Mouse (Mus musculus) natural killer cell, adult 2 months (primary cell): ENCODE measurements around the gene Cyp1b1.

Experiments
- DNase-seq, 2 experiments: peaks; one replicate each; pipeline ENCODE4 v3.0.0; 2022; ENCODE audit warnings: low spot score in 2 of 2

Cyp1b1 gene

DNA sequence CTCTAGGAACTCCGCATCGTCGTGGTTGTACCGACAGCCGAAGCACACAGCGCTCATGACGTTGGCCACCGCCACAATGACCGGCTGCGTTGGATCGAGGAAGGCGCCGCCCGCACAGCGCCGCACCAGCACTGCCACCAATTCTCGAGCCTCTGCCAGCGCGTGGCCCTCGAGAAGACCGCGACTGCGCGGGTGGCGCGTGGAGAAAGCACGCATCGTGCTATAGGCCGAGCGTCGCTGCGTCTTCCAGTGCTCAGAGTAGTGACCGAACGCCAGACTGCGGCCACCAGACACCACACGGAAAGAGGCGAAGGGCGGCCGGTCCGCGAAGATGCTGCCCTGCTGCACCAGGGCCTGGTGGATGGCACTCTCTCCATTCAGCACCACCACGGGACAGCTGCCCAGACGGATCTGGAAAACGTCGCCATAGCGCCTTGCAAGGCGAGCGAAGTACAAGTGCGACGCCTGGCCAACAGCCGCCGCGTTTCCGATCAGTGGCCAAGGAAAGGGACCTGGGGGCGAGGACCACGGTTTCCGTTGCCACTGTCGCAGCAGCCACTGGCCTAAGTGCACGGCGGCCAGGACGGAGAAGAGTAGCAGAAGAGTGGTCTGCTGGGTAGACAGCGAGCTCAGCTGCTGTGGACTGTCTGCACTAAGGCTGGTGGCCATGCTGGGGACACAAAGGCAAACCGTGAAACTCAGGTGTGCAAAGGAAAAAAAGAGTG lies 1.1 kb downstream of the Cyp1b1 start:
- DNase-seq: no peak

DNA sequence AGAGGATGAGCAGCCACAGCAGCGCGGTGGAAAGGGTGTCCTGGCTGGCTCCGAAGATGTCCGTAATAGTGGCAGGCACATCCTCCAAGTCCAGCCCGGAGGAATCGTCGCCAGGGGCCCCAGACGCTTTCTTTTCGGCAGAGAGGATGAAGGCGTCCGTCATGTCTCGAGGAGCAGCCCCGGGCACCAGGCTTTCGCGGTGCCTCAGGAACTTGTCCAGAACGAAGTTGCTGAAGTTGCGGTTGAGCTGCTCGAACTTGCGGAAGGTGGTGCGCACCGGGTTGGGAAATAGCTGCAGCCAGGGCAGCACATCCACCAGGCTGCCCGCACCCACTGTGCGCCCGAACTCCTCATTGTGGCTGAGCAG lies 1.6 kb downstream of the Cyp1b1 start:
- DNase-seq: no peak

DNA sequence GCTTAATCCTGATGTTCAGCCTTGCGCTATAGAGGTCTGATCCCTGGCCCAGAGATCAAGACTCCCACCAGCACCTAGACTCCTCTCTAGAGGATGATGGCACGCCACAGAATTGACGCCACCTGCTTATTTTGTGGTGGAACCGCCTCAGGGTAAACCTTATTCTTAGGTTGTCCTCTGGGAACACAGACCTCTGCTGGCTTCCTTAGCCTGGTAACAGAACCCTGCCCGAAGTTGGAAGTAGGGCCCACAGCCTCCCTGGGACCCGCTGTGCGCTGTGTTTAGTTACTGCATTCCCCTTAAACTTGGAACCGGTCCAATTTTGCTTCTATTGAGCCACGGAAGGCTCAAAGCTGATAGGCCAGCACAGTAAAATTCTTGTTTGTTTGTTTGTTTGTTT lies 2.3 kb downstream of the Cyp1b1 start:
- no peak for DNase-seq

DNA sequence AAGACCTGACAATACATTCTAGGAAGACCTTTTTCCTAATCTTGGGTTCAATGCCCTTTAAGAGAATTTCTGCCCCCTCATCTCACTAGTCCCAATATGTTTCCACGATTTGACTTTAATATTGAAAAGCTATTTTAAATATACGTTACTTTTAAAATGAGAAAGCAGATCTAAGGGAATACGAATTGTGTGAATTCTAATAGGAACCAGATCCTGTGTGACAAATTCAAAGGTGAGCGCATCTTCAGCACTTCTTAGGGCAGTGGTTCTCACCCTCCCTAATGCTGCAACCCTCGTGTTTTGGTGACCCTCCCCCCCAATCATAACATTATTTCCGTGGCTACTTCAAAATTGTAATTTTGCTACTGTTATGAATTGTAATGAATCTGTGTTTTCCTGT lies 2.9 kb downstream of the Cyp1b1 start:
- no peak for DNase-seq

DNA sequence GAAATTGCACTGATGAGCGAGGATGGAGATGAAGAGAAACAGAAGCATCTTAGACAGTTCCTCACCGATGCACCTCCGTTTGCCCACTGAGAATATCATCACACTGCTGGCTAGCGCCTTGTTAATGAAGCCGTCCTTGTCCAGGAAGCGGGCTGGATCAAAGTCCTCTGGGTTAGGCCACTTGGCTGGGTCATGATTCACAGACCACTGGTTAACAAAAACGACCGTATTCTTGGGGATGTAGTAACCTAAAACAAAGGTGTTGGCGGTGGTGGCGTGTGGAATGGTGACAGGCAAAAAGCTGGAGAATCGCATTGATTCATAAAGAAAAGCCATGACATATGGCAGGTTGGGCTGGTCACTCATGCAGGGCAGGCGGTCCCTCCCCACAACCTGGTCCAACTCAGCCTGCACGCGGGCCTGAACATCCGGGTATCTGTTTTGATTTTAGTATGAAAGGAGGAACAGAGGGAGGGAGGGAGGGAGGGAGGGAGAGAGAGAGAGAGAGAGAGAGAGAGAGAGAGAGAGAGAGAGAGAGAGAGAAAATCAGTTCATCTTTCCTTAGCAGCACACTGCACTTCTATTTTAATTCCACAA lies 4.5 kb downstream of the Cyp1b1 start:
- no peak for DNase-seq

DNA sequence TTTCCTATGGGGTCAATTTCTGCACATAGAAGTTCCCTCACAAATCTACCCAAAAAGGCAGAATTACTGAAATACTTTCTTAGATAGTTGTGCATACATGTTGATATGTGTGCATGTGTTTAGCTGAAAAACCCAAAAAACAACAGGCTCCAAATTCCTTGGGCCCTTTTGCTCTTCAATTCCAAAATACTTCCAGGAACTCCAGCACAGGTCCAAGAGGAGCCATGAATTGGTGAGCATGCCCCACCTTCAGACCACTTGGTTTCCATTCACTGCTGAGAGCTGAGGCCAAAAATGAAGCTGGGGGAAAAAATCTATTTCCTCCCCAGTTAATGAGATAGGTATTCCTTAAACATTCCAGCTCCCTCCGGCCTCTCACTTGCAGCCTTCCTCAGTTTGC lies 5.1 kb downstream of the Cyp1b1 start:
- DNase-seq: no peak

DNA sequence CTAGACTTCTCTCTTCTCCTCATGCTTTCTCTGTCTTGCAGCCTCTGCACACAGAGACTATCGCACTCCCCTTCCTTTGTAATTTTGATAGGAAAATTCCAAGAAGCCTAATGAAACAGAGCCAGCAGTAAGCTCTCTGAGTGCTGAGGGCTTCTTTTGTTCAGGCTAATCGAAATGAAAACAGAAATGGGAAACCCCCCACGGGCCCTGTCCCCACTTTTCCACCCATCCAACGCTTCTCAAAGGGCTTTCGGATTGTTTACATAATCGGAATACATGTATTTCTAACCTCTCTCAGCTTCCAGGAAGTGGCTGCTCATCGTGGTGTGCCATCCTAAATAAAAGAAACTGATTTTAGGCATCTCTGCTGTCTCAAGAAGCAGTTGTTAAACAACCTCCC lies 6.7 kb downstream of the Cyp1b1 start:
- no peak for DNase-seq

DNA sequence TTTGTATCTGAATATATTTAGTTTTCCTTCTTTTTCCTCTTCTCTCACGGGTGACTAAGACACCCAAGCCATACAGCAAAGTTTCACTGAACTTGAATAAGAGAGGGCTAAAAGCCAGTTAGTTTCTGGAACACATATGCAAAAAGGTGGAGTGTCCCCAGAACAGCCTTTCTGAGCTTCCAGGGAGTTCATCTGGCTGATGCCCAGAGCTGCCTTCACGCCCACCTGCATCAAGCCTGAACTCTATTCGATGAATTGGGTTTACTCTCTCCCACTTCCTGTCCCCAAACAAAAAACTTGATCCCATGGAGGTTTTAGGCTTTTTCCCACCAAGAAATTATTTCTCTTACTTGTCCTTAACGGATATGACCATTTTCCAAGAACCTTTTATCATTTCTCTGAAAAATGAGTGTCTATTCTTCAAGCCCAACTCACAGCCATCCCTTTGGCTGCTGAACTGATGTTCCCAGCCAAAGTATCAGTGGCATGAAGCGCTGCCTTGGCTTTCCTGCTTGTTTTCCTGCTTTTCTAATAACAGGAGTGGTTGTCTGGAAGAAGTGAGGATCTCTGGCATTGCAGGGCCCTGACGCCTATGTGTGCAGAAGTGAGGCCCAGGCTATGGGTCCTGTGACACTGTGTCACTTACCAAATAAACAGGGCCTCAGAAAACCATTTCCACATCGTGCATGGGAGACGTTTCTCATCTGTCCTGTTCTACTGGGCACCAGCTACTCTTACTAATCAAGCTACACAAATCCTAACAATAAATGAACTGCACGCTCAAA lies 9.0 kb downstream of the Cyp1b1 start:
- DNase-seq: no peak

DNA sequence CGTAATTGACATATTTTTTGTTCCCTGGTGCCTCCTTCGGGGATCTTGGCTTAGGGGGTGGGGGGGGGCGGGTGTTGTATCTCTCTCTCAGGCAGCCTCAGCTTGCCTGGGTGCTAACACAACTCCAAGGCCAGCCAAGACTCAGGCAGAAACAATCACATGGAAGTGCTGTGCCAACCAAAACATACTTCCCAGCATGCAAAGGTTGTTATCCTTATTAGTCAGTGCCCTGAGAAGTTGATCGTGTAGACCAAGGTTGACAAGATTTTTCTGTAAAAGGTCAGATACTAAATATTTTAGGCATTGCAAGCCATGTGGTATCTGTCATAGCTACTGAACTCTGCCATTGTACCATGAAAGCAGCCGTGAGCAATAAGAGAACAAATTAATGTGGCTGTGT lies 14.0 kb downstream of the Cyp1b1 start:
- DNase-seq: no peak

DNA sequence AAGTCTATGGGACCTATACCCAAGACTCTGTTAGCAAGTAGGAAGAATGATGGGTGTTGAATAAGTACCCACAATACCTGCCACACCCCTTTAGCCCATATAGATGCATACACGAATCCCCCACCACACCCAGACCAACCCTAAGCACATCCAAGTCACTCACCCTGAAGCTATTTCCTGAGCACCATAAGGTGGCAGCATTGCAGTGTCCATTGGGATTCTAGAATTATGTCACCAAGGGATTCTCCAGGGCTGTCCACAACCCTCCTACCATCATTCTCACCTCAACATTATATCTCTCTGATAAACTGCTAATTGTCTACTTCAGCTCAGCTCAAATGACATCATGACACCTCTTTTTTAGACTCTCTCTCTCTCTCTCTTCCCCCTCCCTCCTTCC lies 15.7 kb downstream of the Cyp1b1 start:
- DNase-seq: no peak

DNA sequence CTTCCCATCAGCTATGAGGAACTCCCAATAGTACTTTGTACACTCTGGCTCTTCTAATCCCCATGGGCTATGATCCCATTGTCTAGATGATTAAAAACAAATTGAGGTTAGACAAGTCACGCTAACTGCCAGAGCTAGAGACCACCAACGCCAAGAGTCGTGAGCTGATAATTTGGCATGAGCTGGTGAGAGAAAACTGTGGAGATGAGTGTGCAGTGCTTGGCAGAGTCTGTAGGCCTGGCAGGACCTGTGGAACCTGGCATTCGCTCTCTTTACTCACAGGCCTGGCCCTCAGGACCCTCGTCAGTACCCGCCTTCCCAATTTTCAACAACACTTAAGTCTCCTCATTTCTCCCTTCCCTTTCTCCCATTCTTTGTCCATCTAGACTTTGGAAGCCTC lies 19.3 kb downstream of the Cyp1b1 start:
- no peak for DNase-seq

DNA sequence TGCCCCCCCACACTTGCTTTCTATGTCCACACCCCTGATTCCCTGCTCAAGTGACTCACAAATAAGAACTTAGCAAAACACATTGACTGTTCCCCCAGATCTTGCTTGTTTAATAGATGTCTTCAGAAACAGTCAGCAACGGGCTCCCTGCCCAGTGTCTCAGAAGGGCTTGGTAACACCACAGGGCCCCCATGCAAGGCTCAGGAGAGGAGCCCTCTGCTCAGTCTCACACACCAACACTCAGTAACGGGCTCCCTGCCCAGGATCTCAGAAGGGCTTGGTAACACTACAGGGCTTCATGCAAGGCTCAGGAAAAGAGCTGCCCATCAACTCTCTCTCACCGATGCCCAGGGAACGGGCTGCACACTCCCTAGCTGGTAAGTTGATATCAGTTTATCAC lies 19.8 kb downstream of the Cyp1b1 start:
- no peak for DNase-seq

DNA sequence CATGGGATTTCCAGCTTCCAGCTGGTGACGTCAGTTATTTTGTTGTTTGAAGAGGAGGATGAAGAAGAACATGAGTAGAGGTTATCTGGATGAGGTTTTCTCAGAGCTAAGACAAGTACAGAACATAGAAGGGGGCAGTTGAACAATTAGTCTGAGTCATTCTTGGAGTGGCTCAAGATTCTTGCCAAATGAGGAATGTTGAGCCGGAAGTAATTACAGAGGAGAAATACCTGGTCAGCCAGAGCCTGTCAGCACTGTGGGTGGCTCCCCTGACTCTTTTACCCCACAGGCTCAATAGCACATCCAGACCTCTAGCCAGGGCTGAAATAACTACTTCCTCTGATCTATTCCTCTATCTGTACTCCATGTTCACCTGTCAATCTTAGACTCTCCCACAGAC lies 44.0 kb downstream of the Cyp1b1 start:
- no peak for DNase-seq

DNA sequence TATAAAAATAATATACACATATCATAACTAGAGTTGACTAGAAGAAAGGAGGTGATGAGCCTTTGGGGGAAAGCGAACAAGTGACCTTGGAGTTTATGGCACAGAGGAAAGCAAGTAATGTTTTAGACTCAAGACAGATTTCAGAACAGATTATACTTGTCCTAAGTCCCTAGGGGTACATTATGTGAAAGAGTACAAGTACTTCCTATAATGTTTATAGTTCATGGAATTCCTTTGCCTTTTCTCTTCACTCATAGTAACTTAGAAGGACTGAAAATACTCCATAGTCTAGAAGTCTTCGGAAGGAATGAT lies 50.8 kb downstream of the Cyp1b1 start:
- no peak for DNase-seq

DNA sequence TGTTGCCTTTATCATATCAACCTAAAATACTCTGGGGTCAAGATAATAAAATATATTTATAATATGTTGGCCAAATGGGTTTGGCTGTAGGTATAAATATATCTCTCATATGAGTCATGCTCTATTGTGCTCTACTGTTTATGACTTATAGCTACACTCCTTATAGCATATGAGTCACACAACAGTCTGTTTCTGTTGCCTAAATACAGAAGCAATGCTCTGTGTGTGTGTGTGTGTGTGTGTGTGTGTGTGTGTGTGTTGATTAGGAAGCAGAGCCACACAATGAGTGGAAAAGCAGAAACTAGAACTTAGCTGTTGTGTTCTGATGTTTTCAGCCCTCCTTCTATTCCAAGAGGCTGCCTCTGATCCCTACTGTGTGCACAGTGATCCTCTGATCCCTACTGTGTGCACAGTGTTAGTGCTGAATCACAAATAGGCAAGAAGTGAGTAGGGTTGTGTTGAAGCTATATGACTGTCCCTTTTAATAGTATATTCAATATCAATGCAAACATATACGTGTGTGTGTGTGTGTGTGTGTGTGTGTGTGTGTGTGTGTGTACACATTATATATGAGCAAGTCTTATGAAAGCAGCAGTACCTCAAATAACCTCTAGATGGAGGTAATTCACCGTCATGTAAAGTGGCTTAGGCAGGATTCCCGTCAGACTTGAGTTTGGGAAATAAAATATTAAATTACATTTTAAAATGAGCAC lies 51.3 kb downstream of the Cyp1b1 start:
- DNase-seq: no peak

DNA sequence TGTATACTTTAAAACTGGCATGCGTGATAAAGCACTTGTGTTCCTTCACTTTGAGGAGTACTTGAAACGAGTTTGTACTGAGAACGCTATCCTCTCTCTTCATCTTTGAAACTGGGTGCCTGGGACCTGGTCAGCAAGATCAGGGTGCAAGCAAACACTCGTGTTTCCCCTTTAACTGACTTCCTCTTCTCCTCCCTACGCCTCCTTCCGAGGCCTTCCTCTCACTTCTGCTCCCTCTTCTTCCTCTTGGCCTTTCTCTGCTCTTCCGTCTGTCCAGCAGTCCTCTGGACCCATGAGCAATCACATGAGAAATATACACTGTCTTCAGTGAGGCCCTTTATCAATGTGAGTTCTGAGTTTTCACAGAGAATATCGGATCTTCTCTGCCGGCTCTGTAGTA lies 53.0 kb downstream of the Cyp1b1 start:
- no peak for DNase-seq

DNA sequence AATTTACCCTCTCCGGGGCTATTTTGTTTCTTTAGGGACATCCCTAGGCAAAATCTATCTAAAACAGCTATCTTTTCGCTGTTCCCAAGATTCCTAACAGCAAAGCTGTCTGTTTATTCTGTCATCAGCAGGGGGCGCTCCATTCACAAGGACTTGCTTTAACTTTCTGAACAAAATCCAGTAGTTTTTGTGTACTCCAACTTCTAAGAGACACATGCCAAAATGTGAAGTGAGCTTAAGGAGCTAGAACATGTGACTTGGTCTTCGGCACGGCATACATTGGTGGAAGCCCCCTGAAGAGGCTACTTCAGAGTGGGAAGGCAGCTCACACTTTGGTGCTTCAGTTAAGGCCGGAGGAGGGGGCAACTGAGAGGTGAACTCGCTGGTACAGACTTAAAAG lies 53.5 kb downstream of the Cyp1b1 start:
- peak; percentile 5 to 46 for DNase-seq

DNA sequence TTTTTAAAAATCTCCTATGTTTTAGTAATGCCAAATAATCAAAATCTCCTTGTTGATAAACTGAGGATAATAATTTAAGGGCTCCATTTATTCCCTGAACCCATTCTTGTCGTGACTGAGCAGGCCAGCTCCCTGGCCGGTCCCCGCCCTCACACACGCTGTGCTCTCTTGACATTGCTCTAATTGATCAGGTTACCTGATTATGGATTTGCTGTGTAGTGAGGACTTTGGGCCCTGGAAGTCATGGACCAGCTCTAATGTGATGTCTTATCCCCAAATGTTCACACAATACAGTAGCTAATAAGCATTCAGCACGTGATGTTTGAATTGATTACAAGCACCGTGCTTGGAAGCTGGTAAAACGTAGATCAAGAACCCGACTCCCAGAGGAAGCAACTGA lies 56.0 kb downstream of the Cyp1b1 start:
- no peak for DNase-seq

DNA sequence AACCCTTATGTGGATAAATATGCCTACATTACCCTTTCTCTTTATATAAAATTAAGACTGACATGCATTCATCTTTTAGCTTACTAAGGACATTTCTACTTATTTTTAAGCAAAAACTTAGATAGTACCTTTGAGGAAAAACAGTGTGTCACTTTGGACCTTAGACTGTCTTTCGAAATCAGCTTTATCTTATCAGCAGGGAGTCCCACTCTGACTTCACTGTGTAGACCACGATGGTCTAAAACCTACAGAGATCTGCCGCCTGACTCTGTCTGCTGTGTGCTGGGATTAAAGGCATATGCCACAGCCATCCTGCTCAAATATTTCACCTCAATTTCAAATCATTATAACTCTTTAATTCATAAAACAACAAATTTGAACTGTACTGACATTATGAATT lies 56.4 kb downstream of the Cyp1b1 start:
- DNase-seq: no peak

DNA sequence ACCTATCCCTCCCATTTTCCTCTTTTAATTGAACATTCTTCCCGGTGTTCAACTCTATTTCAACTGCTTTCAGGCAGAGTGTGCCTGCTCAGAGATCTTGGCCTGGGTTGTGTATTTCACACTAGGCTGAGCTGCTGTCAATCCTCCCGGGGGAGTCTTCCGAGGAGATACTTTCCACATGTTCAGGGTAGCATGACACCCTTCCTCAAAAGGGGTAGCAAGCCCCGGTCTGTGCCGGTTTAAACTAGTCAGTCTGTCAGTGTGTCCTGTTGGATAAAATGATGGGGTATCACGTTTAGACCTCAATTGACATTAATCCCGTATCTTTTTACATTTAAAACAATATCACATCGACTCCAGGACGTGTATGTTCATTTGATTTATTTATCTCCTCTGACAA lies 57.1 kb downstream of the Cyp1b1 start:
- DNase-seq: no peak

DNA sequence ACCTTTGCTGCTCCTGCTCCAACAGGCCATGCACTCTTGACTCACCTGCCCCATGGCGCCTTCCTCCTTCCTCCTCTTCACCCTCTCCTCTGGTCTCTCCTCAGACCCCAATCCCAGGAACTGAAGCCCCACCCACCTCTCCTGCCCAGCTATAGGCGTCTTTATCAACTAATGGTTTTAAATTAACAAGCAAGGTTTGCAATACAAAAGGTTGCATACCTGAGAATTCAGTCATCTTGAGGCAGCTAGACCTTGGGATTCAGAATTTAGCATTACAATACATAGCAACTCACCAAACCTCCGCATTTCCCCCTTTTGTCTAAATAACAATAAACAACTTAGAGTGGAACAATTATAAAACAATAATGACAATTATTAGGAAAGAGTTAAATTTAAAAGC lies 60.7 kb downstream of the Cyp1b1 start:
- DNase-seq: no peak

DNA sequence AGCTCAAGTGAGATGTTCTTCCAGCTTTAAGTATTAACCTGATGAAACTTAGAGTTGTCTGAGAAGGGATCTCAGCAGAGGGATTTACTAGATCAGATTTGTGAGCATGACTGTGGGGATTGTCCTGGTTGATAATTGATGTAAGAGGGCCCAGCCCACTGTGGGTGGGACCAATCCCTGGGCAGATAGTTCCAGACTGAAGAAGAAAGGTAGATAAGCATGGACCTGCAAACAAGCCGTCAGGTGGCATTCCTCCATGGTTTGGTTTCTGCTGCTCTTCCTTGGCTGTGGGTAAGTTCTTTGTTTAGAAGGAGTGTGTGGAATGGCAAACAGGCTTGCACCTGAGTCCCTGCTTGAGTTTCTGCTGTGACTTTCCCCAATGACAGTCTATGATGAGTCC lies 61.7 kb downstream of the Cyp1b1 start:
- DNase-seq: no peak
